Mouse (Mus musculus) forelimb bud, embryonic 11.5 days (tissue): ENCODE measurements at regions not wholly inside any gene's neighbourhood (a gene's known extent, or its start where the extent isn't known, plus 50 kb on each side); places are given as distances from the start of the nearest gene placed in this dataset.
A peak's percentile ranks its signal among the peaks of the same experiment; 100 is the strongest.

ENCODE experiments used
- DNase-seq: peaks from one replicate; pipeline ENCODE4 v3.0.0-alpha.2; 2012; ENCODE audit warnings: low read depth, low spot score

- DNase-seq: no peak
These were observed 144.1 kb downstream of the Klf7 start for GRCm38 (mm10) chr1:63977956-63978355.

- no peak for DNase-seq
These were observed 144.7 kb downstream of the Klf7 start for GRCm38 (mm10) chr1:63977302-63977888.

- no peak for DNase-seq
These were observed 145.2 kb downstream of the Klf7 start for GRCm38 (mm10) chr1:63976862-63977261.

GRCm38 (mm10) chr1:63967849-63968248, 154.2 kb downstream of the Klf7 start:
- DNase-seq: no peak

GRCm38 (mm10) chr1:63965446-63965845, 156.6 kb downstream of the Klf7 start:
- DNase-seq: no peak

GRCm38 (mm10) chr1:63964519-63964918, 157.6 kb downstream of the Klf7 start:
- no peak for DNase-seq

GRCm38 (mm10) chr1:63955701-63956355, 166.3 kb downstream of the Klf7 start:
- no peak for DNase-seq

GRCm38 (mm10) chr1:63954876-63955513, 167.1 kb downstream of the Klf7 start:
- no peak for DNase-seq

- DNase-seq: no peak
These were observed 167.9 kb downstream of the Klf7 start for GRCm38 (mm10) chr1:63954172-63954571.

- DNase-seq: peak; percentile 56
These were observed 168.7 kb downstream of the Klf7 start for GRCm38 (mm10) chr1:63953229-63953883.

- no peak for DNase-seq
These were observed 170.4 kb downstream of the Klf7 start for GRCm38 (mm10) chr1:63951663-63952062.

- no peak for DNase-seq
These were observed 174.8 kb downstream of the Klf7 start for GRCm38 (mm10) chr1:63947278-63947677.

GRCm38 (mm10) chr1:63946834-63947233, 175.2 kb downstream of the Klf7 start:
- no peak for DNase-seq

- no peak for DNase-seq
These were observed 175.7 kb upstream of the 4933402D24Rik start for GRCm38 (mm10) chr1:63944786-63945185.

GRCm38 (mm10) chr1:63938416-63938815, 169.3 kb upstream of the 4933402D24Rik start:
- no peak for DNase-seq

- no peak for DNase-seq
These were observed 168.4 kb upstream of the 4933402D24Rik start for GRCm38 (mm10) chr1:63937480-63937879.

GRCm38 (mm10) chr1:63934570-63935280, 165.7 kb upstream of the 4933402D24Rik start:
- no peak for DNase-seq

GRCm38 (mm10) chr1:63932484-63932883, 163.4 kb upstream of the 4933402D24Rik start:
- DNase-seq: no peak

- DNase-seq: no peak
These were observed 160.5 kb upstream of the 4933402D24Rik start for GRCm38 (mm10) chr1:63929362-63930125.

- DNase-seq: no peak
These were observed 159.8 kb upstream of the 4933402D24Rik start for GRCm38 (mm10) chr1:63928850-63929249.

- DNase-seq: no peak
These were observed 159.3 kb upstream of the 4933402D24Rik start for GRCm38 (mm10) chr1:63928361-63928760.
